Mouse (Mus musculus) adrenal gland, adult 2 months (tissue): Measurements from ENCODE around the gene Zcchc2. TPM values are rescaled to one million over a fixed set of nuclear protein-coding genes. Genes with fewer than 3 reads are reported as not detected.
A peak's percentile ranks its signal among the peaks of the same experiment; 100 is the strongest.

ENCODE experiments used
- DNase-seq: peaks from one replicate; pipeline ENCODE4 v3.0.0; 2021
- polyA plus RNA-seq: library from polyadenylated mRNA; depleted of rRNA; stranded (reverse); fragments of >200 nt; gene quantifications from 2 replicates; pipeline ENCODE4 v1.2.3, GENCODE M21; 2012; rRNA removed
- total RNA-seq, 2 experiments: library from RNA; stranded (reverse); gene quantifications; 2 replicates each; pipeline ENCODE4 v1.2.3; 2021

The Zcchc2 gene
- total and polyA plus RNA-seq, 3 experiments: 13.3 to 21.2 (median 17.2) TPM

GRCm38 (mm10) chr1:106071237-106072070, 81.2 kb downstream of the Zcchc2 start:
- peak; percentile 63 for DNase-seq

- no peak for DNase-seq
These were observed 81.8 kb downstream of the Zcchc2 start for GRCm38 (mm10) chr1:106072071-106072440.

GRCm38 (mm10) chr1:106073166-106073565, 83.0 kb downstream of the Zcchc2 start:
- no peak for DNase-seq

GRCm38 (mm10) chr1:106074141-106074540, 83.9 kb downstream of the Zcchc2 start:
- peak; percentile 6 for DNase-seq

GRCm38 (mm10) chr1:106074656-106075055, 84.5 kb downstream of the Zcchc2 start:
- DNase-seq: no peak

GRCm38 (mm10) chr1:106076641-106077040, 86.4 kb downstream of the Zcchc2 start:
- no peak for DNase-seq

- peak; percentile 15 for DNase-seq
These were observed 87.0 kb downstream of the Zcchc2 start for GRCm38 (mm10) chr1:106077166-106077565.

Other genes with a start within 250 kb of the Zcchc2 start
- gene Tnfrsf11a, start 209.7 kb upstream of the Zcchc2 start, total RNA-seq: 1 to 10 TPM; 2.4 to 4.7 TPM
- 2.7 and 3.6 TPM in 2 replicates for gene Tnfrsf11a, start 209.7 kb upstream of the Zcchc2 start, polyA plus RNA-seq
- 10 to 100 TPM; 14.1 to 18.0 TPM for gene Phlpp1, start 181.3 kb downstream of the Zcchc2 start, total RNA-seq
- gene Phlpp1, start 181.3 kb downstream of the Zcchc2 start, polyA plus RNA-seq: 12.8 and 13.3 TPM in 2 replicates